Mouse (Mus musculus) hematopoietic multipotent progenitor cell, adult 10-12 weeks (in vitro differentiated cells): ENCODE results near the gene Ano6. TPM values are rescaled to one million over a fixed set of nuclear protein-coding genes. Genes with fewer than 3 reads are reported as not detected.

Source experiments
- polyA plus RNA-seq: library from polyadenylated mRNA; stranded (reverse); fragments of >175 nt; gene quantifications from 2 replicates; pipeline ENCODE4 v1.2.3, GENCODE M21; 2012; ENCODE audit warnings: low replicate concordance

The Ano6 gene
- 5.6 and 8.4 TPM in 2 replicates for polyA plus RNA-seq

GRCm38 (mm10) chr15:95790529-95791071 lies at the start of gene Ano6:
Gene Ano6, plus strand, starts transcription at chr15:95790843.

Other genes with a start within 250 kb of the Ano6 start
- not detected in 2 replicates for gene Dbx2, start 134.9 kb upstream of the Ano6 start, polyA plus RNA-seq